Mouse (Mus musculus): ENCODE data around the gene Edf1. TPM values are rescaled to one million over a fixed set of nuclear protein-coding genes. Genes with fewer than 3 reads are reported as not detected.

Edf1 gene
- polyA plus RNA-seq, 1 experiment from 2014 or later = 277 TPM

GRCm38 (mm10) chr2:25584856-25585255 is 27.2 kb downstream of the Edf1 start:
- no peak overlapping the region for H3K9ac ChIP-seq
- peaks cover 36% of the 10 kb centered on the region for H3K4me1 ChIP-seq
- H3K27me3 ChIP-seq (replicated peaks) = peaks cover 15% of the 10 kb centered on the region
- H3K9me3 ChIP-seq = no peaks in the 10 kb centered on the region
- H3K27ac ChIP-seq (replicated peaks) = no peak overlapping the region
- no peak overlapping the region for H3K4me2 ChIP-seq
- H3K4me3 ChIP-seq = no peak overlapping the region
- peaks cover 72% of the 10 kb centered on the region for H3K36me3 ChIP-seq
- no peak for ATAC-seq (ENCODE audit: extremely low read depth, insufficient number of reproducible peaks, low FRiP score, low TSS enrichment)
- 85% methylated on average over 4 of the region's 4 CpGs for WGBS

- Histone ChIP-seq H3K9ac (no peak overlapping the region), H3K9me3 (no peaks in the 10 kb centered on the region), H3K4me1 (peaks cover 34% of the 10 kb centered on the region), H3K27me3 (replicated peaks) (peaks cover 8% of the 10 kb centered on the region), H3K36me3 (peaks cover 79% of the 10 kb centered on the region), H3K27ac (replicated peaks) (no peak overlapping the region), H3K4me3 (no peak overlapping the region), H3K4me2 (no peak overlapping the region)
- no peak for ATAC-seq (ENCODE audit: extremely low read depth, insufficient number of reproducible peaks, low FRiP score, low TSS enrichment)
- 77% methylated on average over 3 of the region's 3 CpGs for WGBS
Observed at GRCm38 (mm10) chr2:25585601-25586000, 28.0 kb downstream of the Edf1 start.

- Histone ChIP-seq H3K9ac (no peak overlapping the region; the same call in 1 of the 2 replicates), H3K4me3 (no peak overlapping the region), H3K36me3 (peaks cover 96% of the 10 kb centered on the region), H3K27ac (replicated peaks) (no peak overlapping the region), H3K4me2 (no peak overlapping the region), H3K27me3 (replicated peaks) (no peaks in the 10 kb centered on the region), H3K4me1 (peaks cover 18% of the 10 kb centered on the region), H3K9me3 (no peaks in the 10 kb centered on the region)
- WGBS = 79% methylated on average over 8 of the region's 8 CpGs
- ATAC-seq (ENCODE audit: extremely low read depth, insufficient number of reproducible peaks, low FRiP score, low TSS enrichment) = no peak
Observed at GRCm38 (mm10) chr2:25587290-25587689, 29.6 kb downstream of the Edf1 start.

DNA sequence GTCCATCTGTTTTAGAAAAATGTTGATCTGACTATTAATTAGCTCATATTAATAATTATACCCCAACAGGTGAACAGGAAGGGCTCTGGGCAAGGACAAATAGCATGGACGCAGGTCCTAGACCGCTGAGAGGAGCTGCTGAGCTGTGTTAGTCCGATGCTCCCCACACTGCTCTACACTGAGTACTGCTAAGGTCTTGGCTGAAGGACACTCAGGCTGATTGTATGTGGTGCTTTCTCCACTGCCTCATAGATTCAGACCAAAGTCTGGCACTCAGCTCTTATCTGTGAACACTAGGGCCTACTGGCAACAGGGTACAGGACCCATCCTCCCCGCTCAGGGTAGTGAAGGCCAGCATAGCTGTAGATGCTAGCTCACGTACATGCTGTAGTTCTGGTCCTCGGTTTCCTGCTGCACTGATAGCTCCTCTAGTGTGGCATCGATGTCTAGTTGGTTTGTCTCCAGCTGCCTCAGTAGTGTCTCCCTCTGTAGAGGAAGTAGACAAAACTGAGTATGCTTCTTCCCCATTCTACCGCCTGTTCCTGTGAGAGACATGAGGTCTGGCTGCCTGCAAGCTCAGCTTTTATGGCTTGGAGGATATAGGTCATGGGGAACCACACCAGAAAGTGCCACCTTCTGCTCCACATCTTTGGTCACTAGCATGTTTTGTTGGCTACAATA is 30.7 kb downstream of the Edf1 start:
- WGBS = 87% methylated on average over 8 of the region's 8 CpGs
- no peak for ATAC-seq (ENCODE audit: extremely low read depth, insufficient number of reproducible peaks, low FRiP score, low TSS enrichment)
- H3K4me3 ChIP-seq = no peak overlapping the region
- H3K9me3 ChIP-seq = no peaks in the 10 kb centered on the region
- H3K4me1 ChIP-seq = peaks cover 8% of the 10 kb centered on the region
- no peak overlapping the region for H3K9ac ChIP-seq
- peaks cover 100% of the 10 kb centered on the region for H3K36me3 ChIP-seq
- H3K27ac ChIP-seq (replicated peaks) = no peak overlapping the region; the same call in 1 of the 2 replicates
- H3K27me3 ChIP-seq (replicated peaks) = no peaks in the 10 kb centered on the region
- no peak overlapping the region for H3K4me2 ChIP-seq

GRCm38 (mm10) chr2:25591863-25592262 is 34.2 kb downstream of the Edf1 start:
- Histone ChIP-seq H3K9me3 (no peaks in the 10 kb centered on the region), H3K27ac (replicated peaks) (no peak overlapping the region), H3K36me3 (peaks cover 96% of the 10 kb centered on the region), H3K4me1 (peaks cover 6% of the 10 kb centered on the region), H3K4me3 (no peak overlapping the region), H3K4me2 (no peak overlapping the region), H3K27me3 (replicated peaks) (no peaks in the 10 kb centered on the region), H3K9ac (no peak overlapping the region)
- no peak for ATAC-seq (ENCODE audit: extremely low read depth, insufficient number of reproducible peaks, low FRiP score, low TSS enrichment)
- WGBS = 92% methylated on average over 2 of the region's 2 CpGs

GRCm38 (mm10) chr2:25596765-25597510 is 39.3 kb downstream of the Edf1 start:
- Histone ChIP-seq H3K4me1 (peaks cover 17% of the 10 kb centered on the region), H3K27me3 (replicated peaks) (no peaks in the 10 kb centered on the region), H3K27ac (replicated peaks) (no peak overlapping the region), H3K36me3 (peaks cover 96% of the 10 kb centered on the region), H3K4me3 (no peak overlapping the region), H3K4me2 (no peak overlapping the region), H3K9ac (no peak overlapping the region), H3K9me3 (no peaks in the 10 kb centered on the region)
- 95% methylated on average over 5 of the region's 5 CpGs for WGBS
- ATAC-seq (ENCODE audit: extremely low read depth, insufficient number of reproducible peaks, low FRiP score, low TSS enrichment) = no peak

GRCm38 (mm10) chr2:25598749-25599148 is 41.1 kb downstream of the Edf1 start:
- Histone ChIP-seq H3K9me3 (no peaks in the 10 kb centered on the region), H3K4me2 (no peak overlapping the region), H3K36me3 (peaks cover 95% of the 10 kb centered on the region), H3K4me3 (no peak overlapping the region), H3K27me3 (replicated peaks) (no peaks in the 10 kb centered on the region), H3K9ac (no peak overlapping the region), H3K27ac (replicated peaks) (no peak overlapping the region), H3K4me1 (peaks cover 17% of the 10 kb centered on the region)
- no peak for ATAC-seq (ENCODE audit: extremely low read depth, insufficient number of reproducible peaks, low FRiP score, low TSS enrichment)
- 75% methylated on average over 1 of the region's 1 CpGs for WGBS

GRCm38 (mm10) chr2:25600037-25600436 is 42.4 kb downstream of the Edf1 start:
- ATAC-seq (ENCODE audit: extremely low read depth, insufficient number of reproducible peaks, low FRiP score, low TSS enrichment) = no peak
- no peak overlapping the region for H3K27ac ChIP-seq (replicated peaks)
- H3K9me3 ChIP-seq = no peaks in the 10 kb centered on the region
- peaks cover 17% of the 10 kb centered on the region for H3K4me1 ChIP-seq
- no peak overlapping the region for H3K4me3 ChIP-seq
- no peaks in the 10 kb centered on the region for H3K27me3 ChIP-seq (replicated peaks)
- 90% methylated on average over 2 of the region's 2 CpGs for WGBS
- H3K9ac ChIP-seq = no peak overlapping the region
- no peak overlapping the region for H3K4me2 ChIP-seq
- H3K36me3 ChIP-seq = peaks cover 94% of the 10 kb centered on the region

DNA sequence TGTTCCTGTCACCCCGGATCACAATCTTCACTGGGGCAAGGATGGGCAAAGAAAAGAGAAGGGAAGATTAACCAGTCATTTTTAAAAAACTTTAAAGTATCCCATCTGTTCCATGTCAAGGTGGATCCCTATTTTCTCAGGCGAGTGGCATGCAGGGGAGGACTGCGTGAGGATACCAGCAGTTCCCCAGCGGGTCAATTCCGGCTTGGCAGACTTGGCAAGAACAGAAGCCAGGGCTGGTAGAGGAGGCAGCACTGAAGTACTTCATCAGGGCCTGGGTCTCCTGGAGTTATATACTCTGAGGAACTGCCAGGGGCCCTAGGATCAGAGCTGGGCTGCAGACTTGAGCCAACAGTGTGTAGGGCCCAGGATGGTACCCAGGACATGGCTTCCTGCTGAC is 44.9 kb downstream of the Edf1 start:
- ATAC-seq (ENCODE audit: extremely low read depth, insufficient number of reproducible peaks, low FRiP score, low TSS enrichment) = no peak
- WGBS = 87% methylated on average over 5 of the region's 5 CpGs
- Histone ChIP-seq H3K36me3 (peaks cover 69% of the 10 kb centered on the region), H3K4me3 (no peak overlapping the region), H3K27me3 (replicated peaks) (no peaks in the 10 kb centered on the region), H3K9ac (no peak overlapping the region), H3K4me2 (no peak overlapping the region), H3K9me3 (no peaks in the 10 kb centered on the region), H3K27ac (replicated peaks) (no peak overlapping the region), H3K4me1 (peaks cover 34% of the 10 kb centered on the region)

GRCm38 (mm10) chr2:25607761-25608622 is 50.3 kb downstream of the Edf1 start, which contains the start of gene Rabl6:
Gene Rabl6, minus strand, starts transcription at chr2:25608521.
- peaks cover 24% of the 10 kb centered on the region for H3K4me1 ChIP-seq
- peak within 1 kb of the TSS; percentile 100 for H3K4me3 ChIP-seq
- ATAC-seq (ENCODE audit: extremely low read depth, insufficient number of reproducible peaks, low FRiP score, low TSS enrichment) = 0 out of 2 replicates have a peak, but pooled peaks have one; percentile 64
- peak within 1 kb of the TSS; percentile 96 for H3K27ac ChIP-seq (replicated peaks)
- peak within 1 kb of the TSS; percentile 100 for H3K9ac ChIP-seq
- peaks cover 14% of the 10 kb centered on the region; the same call in 1 of the 2 replicates for H3K36me3 ChIP-seq
- peaks cover 24% of the 10 kb centered on the region; the same call in 1 of the 2 replicates for H3K27me3 ChIP-seq (replicated peaks)
- no peaks in the 10 kb centered on the region for H3K9me3 ChIP-seq
- H3K4me2 ChIP-seq = peak within 1 kb of the TSS; percentile 78
- under 1% methylated on average over 79 of the region's 80 CpGs for WGBS

GRCm38 (mm10) chr2:25608671-25609070 is 51.0 kb downstream of the Edf1 start:
- H3K4me1 ChIP-seq = peaks cover 24% of the 10 kb centered on the region
- ATAC-seq (ENCODE audit: extremely low read depth, insufficient number of reproducible peaks, low FRiP score, low TSS enrichment) = no peak
- peak overlapping the region; percentile 78 for H3K4me2 ChIP-seq
- peak overlapping the region; percentile 100 for H3K4me3 ChIP-seq
- H3K9ac ChIP-seq = peak overlapping the region; percentile 100; the same call in 1 of the 2 replicates
- 72% methylated on average over 10 of the region's 10 CpGs for WGBS
- peaks cover 31% of the 10 kb centered on the region for H3K27me3 ChIP-seq (replicated peaks)
- no peak overlapping the region for H3K27ac ChIP-seq (replicated peaks)
- H3K9me3 ChIP-seq = no peaks in the 10 kb centered on the region
- peaks cover 9% of the 10 kb centered on the region; the same call in 1 of the 2 replicates for H3K36me3 ChIP-seq

Measured in heart, embryonic 13.5 days (tissue).